Mouse (Mus musculus) embryonic facial prominence, embryonic 15.5 days (tissue): ENCODE results near the gene Nipsnap3a. TPM values are rescaled to one million over a fixed set of nuclear protein-coding genes. Genes with fewer than 3 reads are reported as not detected.

ENCODE experiments used
- ATAC-seq: fragments of 200-750 bp; cut with Nextera tagmentation; 2 replicates; pipeline ENCODE4 v1.8.0; 2017; ENCODE audit warnings: low read depth, moderate TSS enrichment; ENCODE audit not compliant: insufficient number of reproducible peaks, low FRiP score, low TSS enrichment
- H3K27ac ChIP-seq: fragments of 300-500 bp; sonication (generic); replicated peaks from 2 replicates; pipeline ENCODE4 v1.5.1; 2015; ENCODE audit warnings: mild to moderate bottlenecking, inconsistent platforms
- H3K27me3 ChIP-seq: fragments of 300-500 bp; sonication (generic); 2 replicates; pipeline ENCODE4 v1.6.1; 2015; ENCODE audit warnings: inconsistent platforms
- H3K36me3 ChIP-seq: fragments of 300-500 bp; sonication (generic); 2 replicates; pipeline ENCODE4 v1.6.1; 2015; ENCODE audit warnings: mild to moderate bottlenecking, inconsistent platforms
- H3K4me1 ChIP-seq: fragments of 300-500 bp; sonication (generic); 2 replicates; pipeline ENCODE4 v1.6.1; 2015; ENCODE audit warnings: inconsistent platforms
- H3K4me2 ChIP-seq: fragments of 300-500 bp; sonication (generic); replicated peaks from 2 replicates; pipeline ENCODE4 v1.6.1; 2015; ENCODE audit warnings: mild to moderate bottlenecking, inconsistent platforms
- H3K4me3 ChIP-seq: fragments of 300-500 bp; sonication (generic); replicated peaks from 2 replicates; pipeline ENCODE4 v1.5.1; 2015; ENCODE audit warnings: mild to moderate bottlenecking, inconsistent platforms
- H3K9ac ChIP-seq: fragments of 300-500 bp; sonication (generic); 2 replicates; pipeline ENCODE4 v1.6.1; 2015; ENCODE audit warnings: inconsistent platforms
- H3K9me3 ChIP-seq: fragments of 300-500 bp; sonication (generic); replicated peaks from 2 replicates; pipeline ENCODE4 v1.6.1; 2016; ENCODE audit warnings: inconsistent platforms
- WGBS: fragments of 180-500 bp; shearing (Covaris S2); methylation state at CpG from one replicate; pipeline ENCODE4 v1.1.7; 2015; 5-methylcytosine and 5-hydroxymethylcytosine counted together
- polyA plus RNA-seq: library from polyadenylated mRNA; unstranded; fragments of >200 nt; fragmentation: Nextera tagmentation; extraction: Ambion mirVana; gene quantifications from 2 replicates; pipeline ENCODE4 v1.2.1, GENCODE M21; 2015

Gene Nipsnap3a
- polyA plus RNA-seq, 1 experiment from 2014 or later: not detected

DNA sequence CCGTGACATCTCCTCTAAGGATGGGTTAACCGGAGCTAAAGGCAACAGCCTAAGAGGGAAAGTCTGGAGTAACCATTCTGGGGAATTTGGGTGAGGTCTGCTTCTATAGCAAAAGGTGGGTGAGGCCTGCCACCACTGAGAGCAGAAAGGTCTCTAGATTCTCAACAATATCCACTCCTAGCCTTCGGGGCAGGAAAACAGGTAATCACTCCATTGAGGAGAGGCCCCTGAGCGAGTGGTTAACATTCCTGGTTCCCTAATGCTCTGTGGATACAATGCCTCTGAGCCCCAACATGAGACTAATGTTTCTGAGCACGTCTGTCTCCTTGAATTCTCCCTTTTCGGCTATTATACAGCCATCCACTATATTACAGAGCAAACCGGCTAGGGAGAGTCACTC, 25.3 kb downstream of the Nipsnap3a start:
- H3K27ac ChIP-seq: no peak overlapping the region
- 0 out of 2 replicates have a peak, but pooled peaks cover 7% of the 10 kb centered on the region for H3K9me3 ChIP-seq
- ATAC-seq: no peak
- peaks cover 27% of the 10 kb centered on the region for H3K36me3 ChIP-seq
- 0 out of 2 replicates have a peak, but pooled peaks cover 5% of the 10 kb centered on the region for H3K4me1 ChIP-seq
- H3K27me3 ChIP-seq: no peaks in the 10 kb centered on the region
- H3K4me2 ChIP-seq: no peak overlapping the region
- no peak overlapping the region for H3K4me3 ChIP-seq
- H3K9ac ChIP-seq: no peak overlapping the region
- 83% methylated on average over 7 of the region's 7 CpGs for WGBS

DNA sequence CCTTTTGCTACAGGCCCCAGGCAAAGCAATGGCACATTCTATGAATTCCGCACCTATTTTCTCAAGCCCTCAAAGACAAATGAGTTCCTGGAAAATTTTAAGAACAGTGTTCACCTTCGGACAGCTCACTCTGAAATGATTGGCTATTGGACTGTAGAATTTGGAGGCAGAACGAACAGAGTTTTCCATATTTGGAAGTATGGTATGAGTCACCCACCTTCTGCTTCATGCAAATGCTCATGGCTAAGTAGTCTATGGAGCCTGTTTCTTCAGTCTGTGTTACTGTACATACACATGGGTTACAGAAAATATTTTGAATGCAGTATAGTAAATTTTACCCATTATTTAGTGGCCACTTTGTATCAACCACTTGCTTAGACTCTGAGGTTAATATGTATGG, 26.0 kb downstream of the Nipsnap3a start:
- H3K4me2 ChIP-seq: no peak overlapping the region
- 0 out of 2 replicates have a peak, but pooled peaks cover 5% of the 10 kb centered on the region for H3K4me1 ChIP-seq
- ATAC-seq: no peak
- H3K9ac ChIP-seq: no peak overlapping the region
- H3K4me3 ChIP-seq: no peak overlapping the region
- H3K27ac ChIP-seq: no peak overlapping the region
- peaks cover 27% of the 10 kb centered on the region for H3K36me3 ChIP-seq
- H3K9me3 ChIP-seq: 0 out of 2 replicates have a peak, but pooled peaks cover 7% of the 10 kb centered on the region
- 87% methylated on average over 3 of the region's 3 CpGs for WGBS
- H3K27me3 ChIP-seq: no peaks in the 10 kb centered on the region

DNA sequence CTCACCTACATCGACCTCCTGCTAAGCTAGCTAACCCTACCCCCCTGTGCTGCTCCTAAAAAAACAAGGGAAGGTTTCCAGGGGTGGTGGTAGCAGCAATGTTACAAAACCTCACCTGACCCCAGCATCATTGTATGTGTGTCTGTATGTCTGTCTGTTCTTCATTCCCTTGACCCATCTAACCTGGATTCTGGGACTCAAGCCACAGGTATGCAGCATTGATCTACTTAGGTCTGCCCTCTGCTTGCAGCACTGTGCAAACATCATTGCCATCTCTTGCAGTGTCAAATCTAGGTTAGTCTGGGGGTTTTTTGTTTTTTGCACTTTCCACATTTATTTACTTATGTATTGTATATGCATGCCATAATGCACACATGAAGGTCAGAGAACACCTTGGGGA, 29.3 kb downstream of the Nipsnap3a start:
- H3K27me3 ChIP-seq: no peaks in the 10 kb centered on the region
- no peak overlapping the region for H3K4me2 ChIP-seq
- WGBS: 85% methylated on average over 1 of the region's 1 CpGs
- no peak overlapping the region for H3K9ac ChIP-seq
- H3K4me3 ChIP-seq: no peak overlapping the region
- peaks cover 45% of the 10 kb centered on the region for H3K36me3 ChIP-seq
- no peak for ATAC-seq
- H3K27ac ChIP-seq: no peak overlapping the region
- 0 out of 2 replicates have a peak, but pooled peaks cover 7% of the 10 kb centered on the region for H3K9me3 ChIP-seq
- no peaks in the 10 kb centered on the region for H3K4me1 ChIP-seq

DNA sequence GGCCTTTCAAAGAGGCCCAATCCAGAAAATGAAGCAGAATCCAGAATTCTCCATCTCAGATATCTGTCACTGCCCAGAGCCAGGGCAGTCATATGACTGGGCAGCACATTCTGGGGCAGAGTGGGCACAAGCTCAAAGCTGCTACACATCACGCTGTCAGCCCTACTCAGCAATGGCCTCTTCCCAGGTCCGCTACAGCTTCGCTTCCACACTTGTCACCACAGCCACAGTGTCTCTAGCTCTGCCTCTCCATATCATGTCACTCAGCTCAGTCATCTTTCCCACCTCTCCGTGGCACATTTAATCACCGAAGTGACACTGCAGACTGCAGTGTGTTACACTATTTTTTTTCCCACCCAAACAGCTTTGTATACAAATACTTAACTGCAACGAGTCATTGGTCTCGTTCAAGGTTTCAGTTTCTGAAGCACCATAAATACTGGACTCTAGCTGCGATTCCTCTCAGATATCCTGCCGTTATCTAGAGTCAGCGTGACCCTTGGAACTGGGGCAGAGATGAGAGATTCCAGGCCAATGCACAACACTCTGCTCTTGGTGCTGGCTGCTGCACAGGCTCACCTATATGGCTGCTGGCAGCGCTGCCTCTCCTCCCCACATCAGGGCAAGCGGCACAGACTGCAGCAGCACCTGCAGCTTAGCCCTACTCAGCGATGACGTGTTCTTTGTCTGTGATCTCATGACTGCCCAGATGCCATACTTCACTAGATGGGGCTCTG, 34.3 kb downstream of the Nipsnap3a start:
- Histone ChIP-seq H3K9ac (no peak overlapping the region), H3K4me2 (no peak overlapping the region), H3K36me3 (peaks cover 24% of the 10 kb centered on the region), H3K4me3 (no peak overlapping the region), H3K27me3 (no peaks in the 10 kb centered on the region), H3K9me3 (no peaks in the 10 kb centered on the region), H3K27ac (no peak overlapping the region), H3K4me1 (no peaks in the 10 kb centered on the region)
- ATAC-seq: no peak
- 94% methylated on average over 14 of the region's 14 CpGs for WGBS

DNA sequence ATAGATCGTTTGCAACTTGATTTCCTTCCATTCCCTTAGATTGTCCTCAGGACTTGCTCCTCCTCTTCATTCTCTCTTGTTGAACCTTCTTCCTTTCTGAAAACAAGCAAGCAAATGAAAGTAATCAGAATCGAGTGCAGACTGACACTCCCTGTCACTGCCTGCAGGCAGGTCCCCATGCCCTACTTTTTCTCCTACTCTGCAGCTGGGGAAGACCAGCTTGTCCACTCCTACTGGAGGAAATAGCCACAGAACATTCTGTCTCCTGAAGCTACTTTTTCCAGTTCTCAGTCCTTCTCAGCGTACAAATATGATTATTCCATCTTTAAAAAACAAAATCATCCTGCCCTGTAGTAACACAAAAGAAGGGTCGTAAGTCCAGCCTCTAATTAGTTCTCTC, 35.3 kb downstream of the Nipsnap3a start:
- H3K36me3 ChIP-seq: peaks cover 21% of the 10 kb centered on the region
- 82% methylated on average over 4 of the region's 4 CpGs for WGBS
- H3K27me3 ChIP-seq: no peaks in the 10 kb centered on the region
- H3K4me2 ChIP-seq: no peak overlapping the region
- no peak overlapping the region for H3K4me3 ChIP-seq
- H3K27ac ChIP-seq: no peak overlapping the region
- H3K9me3 ChIP-seq: no peaks in the 10 kb centered on the region
- H3K9ac ChIP-seq: no peak overlapping the region
- no peak for ATAC-seq
- no peaks in the 10 kb centered on the region for H3K4me1 ChIP-seq

DNA sequence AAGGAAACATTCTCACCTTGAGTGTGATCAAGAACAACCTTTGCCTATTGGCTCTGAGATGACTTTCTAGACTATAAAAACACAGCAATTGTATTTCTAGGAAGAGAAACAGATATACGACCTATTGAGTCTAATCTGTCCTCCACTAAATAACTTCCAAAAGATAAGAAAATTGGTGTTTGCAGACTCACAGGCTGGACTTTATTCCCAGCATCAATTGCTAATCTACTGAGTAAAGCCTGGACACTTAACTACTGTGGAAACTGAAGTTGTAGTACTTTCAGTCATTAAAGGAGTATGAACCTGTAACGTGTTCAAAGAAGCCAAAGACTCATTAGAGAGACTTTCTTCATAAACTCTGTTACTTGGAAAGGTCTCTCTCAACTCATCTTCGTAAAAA, 38.7 kb downstream of the Nipsnap3a start:
- Histone ChIP-seq H3K36me3 (peaks cover 8% of the 10 kb centered on the region), H3K27me3 (no peaks in the 10 kb centered on the region), H3K4me1 (no peaks in the 10 kb centered on the region), H3K9me3 (no peaks in the 10 kb centered on the region), H3K9ac (no peak overlapping the region), H3K4me2 (no peak overlapping the region), H3K4me3 (no peak overlapping the region), H3K27ac (no peak overlapping the region)
- WGBS: 84% methylated on average over 3 of the region's 3 CpGs
- ATAC-seq: no peak

DNA sequence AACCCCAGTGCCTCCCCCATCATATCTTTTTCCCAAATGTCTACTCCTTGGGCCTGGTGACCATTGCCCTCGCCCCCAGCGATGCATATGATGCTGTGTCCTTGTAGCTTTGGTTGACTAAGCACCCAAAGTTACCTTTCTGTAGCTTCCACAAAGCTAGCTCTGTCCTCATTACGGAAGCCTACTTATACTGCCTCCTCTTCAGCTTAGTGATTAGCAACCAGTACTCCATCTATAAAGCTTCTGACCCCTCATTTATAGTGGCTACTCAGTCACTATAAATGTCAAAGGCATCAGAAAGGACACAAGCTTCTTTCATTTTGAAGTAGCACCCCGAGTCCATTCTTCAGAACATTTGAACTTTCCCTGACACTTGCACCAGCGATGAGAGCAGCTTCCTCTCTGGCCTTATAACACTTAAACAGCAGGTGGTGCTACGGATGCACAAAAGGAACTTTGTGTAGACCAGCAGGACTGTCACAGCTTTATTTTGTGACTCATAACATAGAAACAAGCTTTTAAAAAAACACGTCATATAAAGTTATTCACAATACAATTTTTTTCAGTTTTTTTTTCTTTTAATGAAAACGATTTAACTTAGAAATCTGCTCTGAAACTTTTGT, 41.4 kb downstream of the Nipsnap3a start:
- peaks cover 23% of the 10 kb centered on the region for H3K36me3 ChIP-seq
- no peak overlapping the region for H3K4me2 ChIP-seq
- H3K27ac ChIP-seq: no peak overlapping the region
- H3K9ac ChIP-seq: no peak overlapping the region
- H3K4me1 ChIP-seq: no peaks in the 10 kb centered on the region
- no peak overlapping the region for H3K4me3 ChIP-seq
- 53% methylated on average over 8 of the region's 8 CpGs for WGBS
- H3K9me3 ChIP-seq: no peaks in the 10 kb centered on the region
- no peaks in the 10 kb centered on the region for H3K27me3 ChIP-seq
- no peak for ATAC-seq

DNA sequence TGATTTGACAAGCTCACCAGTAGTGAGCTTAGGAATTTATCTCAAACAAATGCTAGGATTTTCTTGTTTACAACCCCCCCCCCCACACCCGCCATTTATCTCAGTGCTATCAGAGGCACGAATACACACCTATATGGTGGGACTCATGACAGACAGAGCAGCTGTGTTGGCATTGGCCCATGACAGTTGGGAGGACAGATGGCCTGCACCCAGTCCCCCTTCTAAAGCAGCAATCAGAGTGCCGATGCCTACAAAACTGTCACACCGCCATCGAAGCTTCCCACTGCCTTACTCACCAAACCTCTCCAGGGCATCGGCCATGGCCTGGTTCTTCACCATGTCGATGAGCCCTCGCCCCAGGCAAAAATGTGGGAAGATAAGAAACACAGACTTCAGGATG, 54.7 kb downstream of the Nipsnap3a start:
- no peak for ATAC-seq
- Histone ChIP-seq H3K9me3 (no peaks in the 10 kb centered on the region), H3K4me3 (no peak overlapping the region), H3K4me1 (no peaks in the 10 kb centered on the region), H3K9ac (no peak overlapping the region), H3K27me3 (no peaks in the 10 kb centered on the region), H3K36me3 (peaks cover 49% of the 10 kb centered on the region), H3K4me2 (no peak overlapping the region), H3K27ac (no peak overlapping the region)
- WGBS: 85% methylated on average over 8 of the region's 8 CpGs

DNA sequence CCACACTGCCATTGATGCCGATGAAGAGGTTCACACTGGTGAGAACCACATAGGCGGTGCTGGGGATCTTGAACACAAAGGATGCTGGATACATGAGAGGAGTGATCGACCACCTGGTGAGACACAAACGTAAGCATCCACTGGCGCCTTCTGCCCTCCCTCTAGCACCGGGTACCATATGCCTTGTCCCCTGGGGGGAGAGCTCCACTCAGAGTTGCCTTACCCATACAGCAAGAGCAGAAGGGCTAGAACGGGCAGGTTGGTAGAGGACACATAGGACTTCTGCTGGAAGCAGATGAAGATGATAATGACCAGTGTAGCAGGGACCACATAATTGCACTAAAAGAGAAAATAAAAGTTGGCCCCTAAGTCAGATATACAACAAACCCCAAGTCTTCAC, 56.7 kb downstream of the Nipsnap3a start:
- H3K4me2 ChIP-seq: no peak overlapping the region
- no peak overlapping the region for H3K27ac ChIP-seq
- H3K4me1 ChIP-seq: no peaks in the 10 kb centered on the region
- WGBS: 82% methylated on average over 7 of the region's 7 CpGs
- H3K9ac ChIP-seq: no peak overlapping the region
- H3K9me3 ChIP-seq: no peaks in the 10 kb centered on the region
- peaks cover 55% of the 10 kb centered on the region for H3K36me3 ChIP-seq
- ATAC-seq: no peak
- no peaks in the 10 kb centered on the region for H3K27me3 ChIP-seq
- no peak overlapping the region for H3K4me3 ChIP-seq

DNA sequence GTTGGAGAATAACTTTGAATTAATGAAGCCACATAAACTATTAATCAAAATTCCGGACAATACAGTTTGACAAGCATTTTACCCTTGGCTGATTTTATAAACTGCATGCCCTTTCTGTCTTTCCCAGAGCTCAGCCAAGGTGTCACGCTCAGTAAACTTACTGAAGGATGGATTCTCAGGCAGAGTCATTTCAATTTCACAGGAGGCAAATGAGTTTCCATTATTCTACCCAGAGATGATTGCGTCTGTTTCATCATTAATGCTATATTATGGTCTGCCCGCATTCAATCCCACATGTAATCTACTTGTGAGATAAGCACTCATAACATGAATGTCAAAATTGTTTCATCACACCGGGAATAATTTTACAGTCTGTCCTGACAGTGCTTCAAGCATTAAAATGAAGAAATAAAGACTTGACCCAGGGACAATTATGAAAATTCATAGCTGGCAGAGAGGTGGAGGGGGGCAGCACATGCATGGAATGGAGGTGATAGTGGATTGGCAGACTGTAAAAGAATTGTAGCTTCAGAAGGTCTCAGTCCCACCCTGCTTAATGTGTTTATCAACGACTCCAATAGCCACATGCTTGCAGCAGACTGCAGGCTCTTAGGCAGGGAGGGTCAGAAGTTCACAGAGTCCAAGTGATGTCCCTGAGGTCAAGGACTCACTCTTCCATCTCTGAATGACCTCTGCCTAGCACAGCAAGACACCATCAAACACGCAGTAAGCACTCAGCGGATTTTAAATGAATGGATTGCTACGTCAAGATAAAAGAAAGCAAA, 57.4 kb downstream of the Nipsnap3a start:
- peaks cover 55% of the 10 kb centered on the region for H3K36me3 ChIP-seq
- H3K27me3 ChIP-seq: no peaks in the 10 kb centered on the region
- H3K27ac ChIP-seq: no peak overlapping the region
- WGBS: 77% methylated on average over 9 of the region's 9 CpGs
- no peak overlapping the region for H3K4me2 ChIP-seq
- no peak overlapping the region for H3K4me3 ChIP-seq
- ATAC-seq: no peak
- no peaks in the 10 kb centered on the region for H3K9me3 ChIP-seq
- no peak overlapping the region for H3K9ac ChIP-seq
- H3K4me1 ChIP-seq: no peaks in the 10 kb centered on the region
